Mouse (Mus musculus) stomach, embryonic 15.5 days (tissue): ENCODE measurements around the gene Cdh23. TPM values are rescaled to one million over a fixed set of nuclear protein-coding genes. Genes with fewer than 3 reads are reported as not detected.

Source experiments
- ATAC-seq: fragments of 200-750 bp; cut with Nextera tagmentation; 2 replicates; pipeline ENCODE4 v1.8.0; 2017; ENCODE audit warnings: low read depth, moderate number of reproducible peaks, moderate TSS enrichment; ENCODE audit not compliant: insufficient read depth, low FRiP score
- H3K27ac ChIP-seq: fragments of 300-500 bp; sonication (generic); 2 replicates; pipeline ENCODE4 v1.5.1; 2015; ENCODE audit warnings: mild to moderate bottlenecking, inconsistent platforms
- H3K27me3 ChIP-seq: fragments of 300-500 bp; sonication (generic); replicated peaks from 2 replicates; pipeline ENCODE4 v1.6.1; 2015; ENCODE audit warnings: inconsistent platforms
- H3K36me3 ChIP-seq: fragments of 300-500 bp; sonication (generic); 2 replicates; pipeline ENCODE4 v1.6.1; 2015; ENCODE audit warnings: inconsistent platforms
- H3K4me1 ChIP-seq: fragments of 300-500 bp; sonication (generic); 2 replicates; pipeline ENCODE4 v1.6.1; 2015; ENCODE audit warnings: inconsistent platforms
- H3K4me2 ChIP-seq: fragments of 300-500 bp; sonication (generic); 2 replicates; pipeline ENCODE4 v1.6.1; 2015; ENCODE audit warnings: mild to moderate bottlenecking, inconsistent platforms
- H3K4me3 ChIP-seq: fragments of 300-500 bp; sonication (generic); replicated peaks from 2 replicates; pipeline ENCODE4 v1.5.1; 2015; ENCODE audit warnings: inconsistent platforms
- H3K9ac ChIP-seq: fragments of 300-500 bp; sonication (generic); 2 replicates; pipeline ENCODE4 v1.6.1; 2015; ENCODE audit warnings: inconsistent platforms
- H3K9me3 ChIP-seq: fragments of 300-500 bp; sonication (generic); 2 replicates; pipeline ENCODE4 v1.6.1; 2016; ENCODE audit warnings: inconsistent platforms
- WGBS: fragments of 180-500 bp; shearing (Covaris S2); methylation state at CpG from one replicate; pipeline ENCODE4 v1.1.7; 2015; 5-methylcytosine and 5-hydroxymethylcytosine counted together
- polyA plus RNA-seq: library from polyadenylated mRNA; unstranded; fragments of >200 nt; fragmentation: Nextera tagmentation; extraction: Ambion mirVana; gene quantifications from 2 replicates; pipeline ENCODE4 v1.2.1, GENCODE M21; 2015

Cdh23 gene
- polyA plus RNA-seq, 1 experiment from 2014 or later: 0.44 TPM

DNA sequence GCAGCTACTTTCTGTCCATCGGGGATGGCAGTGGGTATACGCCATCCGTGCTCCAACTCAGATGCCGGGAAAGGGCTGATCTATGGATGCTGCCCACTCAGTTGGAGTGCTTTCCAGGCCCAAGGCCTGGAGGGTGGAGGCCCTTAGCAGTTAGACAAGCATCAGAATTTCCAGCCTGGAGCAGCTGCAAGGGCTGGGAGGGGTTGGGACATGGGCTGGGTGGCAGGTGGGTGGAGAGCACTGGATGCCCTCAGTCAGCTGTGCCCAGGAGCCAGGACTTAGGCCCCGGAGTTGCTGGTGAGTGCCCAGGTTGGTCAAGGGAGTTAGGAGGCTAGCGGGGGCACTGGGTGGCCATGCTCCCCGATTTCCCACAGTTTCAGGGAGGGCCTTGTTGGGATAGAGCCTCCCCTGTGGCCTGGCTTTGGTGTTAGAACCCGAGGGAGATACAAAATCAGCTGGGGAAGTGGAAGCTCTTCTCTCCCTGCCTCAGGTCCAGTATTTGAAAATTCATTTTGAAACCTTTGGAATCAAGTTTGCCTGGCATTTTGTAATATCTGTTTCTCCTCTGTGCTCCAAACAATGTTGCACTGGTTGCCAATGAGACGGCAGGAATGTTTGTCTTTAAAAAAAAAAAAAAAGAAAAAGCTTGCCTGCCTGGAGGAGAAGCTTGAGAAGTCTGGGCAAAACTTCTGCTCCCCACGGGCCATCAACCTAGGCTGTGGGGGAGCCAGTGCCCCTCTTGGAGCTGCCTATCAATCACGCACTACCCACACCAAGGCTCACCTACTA is 295.6 kb downstream of the Cdh23 start:
- Histone ChIP-seq H3K9me3 (no peaks in the 10 kb centered on the region), H3K4me1 (no peaks in the 10 kb centered on the region), H3K27ac (no peak overlapping the region), H3K4me2 (no peak overlapping the region), H3K36me3 (no peaks in the 10 kb centered on the region), H3K9ac (no peak overlapping the region), H3K4me3 (no peak overlapping the region), H3K27me3 (no peaks in the 10 kb centered on the region)
- 72% methylated on average over 11 of the region's 11 CpGs for WGBS
- no peak for ATAC-seq

DNA sequence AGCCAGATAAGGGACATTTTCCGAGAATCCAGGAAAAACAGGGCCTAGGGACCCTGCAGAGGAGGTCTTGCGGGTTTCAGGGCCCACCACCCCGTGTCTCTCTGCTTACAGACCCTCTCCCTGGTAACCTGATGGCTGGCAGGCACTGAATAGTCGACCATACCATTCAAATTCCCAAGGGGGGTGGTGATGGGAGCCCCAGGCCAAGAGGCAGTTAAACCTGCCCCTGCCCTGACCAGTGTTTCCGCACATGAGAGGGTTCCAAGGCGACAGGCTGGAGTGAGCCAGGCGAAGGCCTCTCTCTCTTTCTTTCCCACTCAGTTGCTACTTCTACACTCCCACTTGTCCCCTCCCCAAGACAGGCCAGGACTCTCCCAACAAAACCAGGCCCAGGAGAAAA is 296.8 kb downstream of the Cdh23 start, which contains the start of gene Gm17455:
Gene Gm17455 (plus strand): TSS at position 278 of the 400 bp plus-strand sequence.
- Histone ChIP-seq H3K4me3 (no peak within 1 kb of the TSS), H3K4me2 (no peak within 1 kb of the TSS), H3K9me3 (no peaks in the 10 kb centered on the region), H3K27me3 (no peaks in the 10 kb centered on the region), H3K36me3 (no peaks in the 10 kb centered on the region), H3K4me1 (no peaks in the 10 kb centered on the region), H3K27ac (no peak within 1 kb of the TSS), H3K9ac (no peak within 1 kb of the TSS)
- ATAC-seq: no peak
- WGBS: 62% methylated on average over 7 of the region's 7 CpGs

- Histone ChIP-seq H3K27me3 (no peaks in the 10 kb centered on the region), H3K36me3 (no peaks in the 10 kb centered on the region), H3K9ac (no peak overlapping the region), H3K27ac (no peak overlapping the region), H3K4me2 (no peak overlapping the region), H3K9me3 (no peaks in the 10 kb centered on the region), H3K4me3 (no peak overlapping the region), H3K4me1 (no peaks in the 10 kb centered on the region)
- ATAC-seq: no peak
- 83% methylated on average over 10 of the region's 10 CpGs for WGBS
Observed at GRCm38 (mm10) chr10:60398051-60398814, 298.1 kb downstream of the Cdh23 start.

DNA sequence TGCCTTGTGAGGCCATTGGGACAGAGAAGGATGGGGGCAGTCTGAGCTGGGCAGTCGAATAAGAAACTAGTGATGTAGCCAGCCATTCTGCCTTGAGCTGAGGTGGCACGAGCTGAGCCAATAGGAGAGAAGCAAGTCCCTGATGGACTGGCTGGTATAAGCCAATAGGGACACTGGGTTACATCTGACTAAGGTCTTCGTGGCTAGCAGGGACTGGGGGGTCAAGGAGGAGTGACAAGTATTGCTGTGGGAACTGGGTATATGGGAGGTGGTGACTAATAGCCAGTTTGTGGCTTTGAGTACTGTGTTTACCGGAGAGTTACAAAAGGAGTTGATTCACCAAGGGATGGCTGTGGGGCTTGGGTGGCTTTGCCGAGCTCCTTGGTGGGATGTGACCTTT is 300.7 kb downstream of the Cdh23 start:
- no peaks in the 10 kb centered on the region for H3K36me3 ChIP-seq
- H3K4me2 ChIP-seq: no peak overlapping the region
- H3K9ac ChIP-seq: no peak overlapping the region
- H3K4me1 ChIP-seq: no peaks in the 10 kb centered on the region
- ATAC-seq: no peak
- 65% methylated on average over 5 of the region's 5 CpGs for WGBS
- H3K27me3 ChIP-seq: no peaks in the 10 kb centered on the region
- H3K4me3 ChIP-seq: no peak overlapping the region
- H3K9me3 ChIP-seq: no peaks in the 10 kb centered on the region
- no peak overlapping the region for H3K27ac ChIP-seq

- Histone ChIP-seq H3K4me3 (no peak overlapping the region), H3K4me1 (0 out of 2 replicates have a peak, but pooled peaks cover under 1% of the 10 kb centered on the region), H3K36me3 (no peaks in the 10 kb centered on the region), H3K27me3 (no peaks in the 10 kb centered on the region), H3K9me3 (no peaks in the 10 kb centered on the region), H3K27ac (no peak overlapping the region), H3K9ac (no peak overlapping the region), H3K4me2 (no peak overlapping the region)
- no peak for ATAC-seq
- 65% methylated on average over 7 of the region's 7 CpGs for WGBS
Observed at GRCm38 (mm10) chr10:60394936-60395335, 301.4 kb downstream of the Cdh23 start.

GRCm38 (mm10) chr10:60391661-60392060 is 304.6 kb downstream of the Cdh23 start:
- ATAC-seq: no peak
- Histone ChIP-seq H3K9ac (no peak overlapping the region), H3K27me3 (no peaks in the 10 kb centered on the region), H3K27ac (no peak overlapping the region), H3K4me1 (peaks cover 6% of the 10 kb centered on the region; the same call in 1 of the 2 replicates), H3K36me3 (no peaks in the 10 kb centered on the region), H3K4me2 (no peak overlapping the region), H3K4me3 (no peak overlapping the region), H3K9me3 (no peaks in the 10 kb centered on the region)
- 94% methylated on average over 9 of the region's 9 CpGs for WGBS

- Histone ChIP-seq H3K9me3 (no peaks in the 10 kb centered on the region), H3K36me3 (no peaks in the 10 kb centered on the region), H3K9ac (no peak overlapping the region), H3K4me1 (peaks cover 6% of the 10 kb centered on the region; the same call in 1 of the 2 replicates), H3K4me3 (no peak overlapping the region), H3K4me2 (no peak overlapping the region), H3K27me3 (no peaks in the 10 kb centered on the region), H3K27ac (no peak overlapping the region)
- no peak for ATAC-seq
- 67% methylated on average over 5 of the region's 5 CpGs for WGBS
Observed at GRCm38 (mm10) chr10:60390904-60391420, 305.3 kb downstream of the Cdh23 start.

DNA sequence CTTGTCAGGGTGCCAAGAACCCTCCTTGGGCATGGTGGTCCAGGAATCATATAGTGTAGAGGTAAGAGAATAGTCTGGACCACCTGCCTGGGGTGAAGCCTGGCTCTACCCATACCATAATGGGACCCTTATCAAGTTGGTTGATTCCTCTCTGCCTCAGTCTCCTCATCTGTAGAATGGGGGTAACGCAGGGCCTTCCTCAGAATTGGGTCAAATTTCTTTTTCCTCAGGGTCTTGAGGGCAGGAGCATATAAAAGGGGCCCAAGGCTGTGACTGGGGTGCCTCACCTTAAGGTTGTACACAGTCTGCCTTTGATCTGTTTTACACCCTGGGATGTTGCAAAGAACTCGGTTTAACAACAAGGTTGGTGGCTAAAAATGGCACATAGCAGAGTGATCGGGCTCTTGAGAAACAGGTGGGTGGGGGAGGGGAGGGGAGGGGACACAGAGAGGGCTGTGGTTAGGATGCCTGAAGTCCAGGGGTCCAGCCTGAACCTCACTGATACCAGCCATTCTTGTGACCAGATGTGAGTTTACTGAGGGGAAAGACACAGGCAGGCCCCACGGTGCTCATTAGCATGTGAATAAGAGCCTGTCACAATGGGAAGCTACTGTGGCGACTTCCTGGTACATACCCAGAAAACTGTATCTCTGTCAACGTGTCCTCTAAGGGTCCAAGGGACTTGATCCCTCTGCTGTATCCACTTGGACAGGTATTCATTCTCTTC is 305.9 kb downstream of the Cdh23 start:
- no peaks in the 10 kb centered on the region for H3K36me3 ChIP-seq
- no peak overlapping the region for H3K27ac ChIP-seq
- no peak overlapping the region for H3K4me3 ChIP-seq
- H3K4me1 ChIP-seq: peaks cover 6% of the 10 kb centered on the region; the same call in 1 of the 2 replicates
- no peak overlapping the region for H3K9ac ChIP-seq
- no peaks in the 10 kb centered on the region for H3K9me3 ChIP-seq
- no peak overlapping the region for H3K4me2 ChIP-seq
- WGBS: 51% methylated on average over 6 of the region's 6 CpGs
- ATAC-seq: no peak
- H3K27me3 ChIP-seq: no peaks in the 10 kb centered on the region

DNA sequence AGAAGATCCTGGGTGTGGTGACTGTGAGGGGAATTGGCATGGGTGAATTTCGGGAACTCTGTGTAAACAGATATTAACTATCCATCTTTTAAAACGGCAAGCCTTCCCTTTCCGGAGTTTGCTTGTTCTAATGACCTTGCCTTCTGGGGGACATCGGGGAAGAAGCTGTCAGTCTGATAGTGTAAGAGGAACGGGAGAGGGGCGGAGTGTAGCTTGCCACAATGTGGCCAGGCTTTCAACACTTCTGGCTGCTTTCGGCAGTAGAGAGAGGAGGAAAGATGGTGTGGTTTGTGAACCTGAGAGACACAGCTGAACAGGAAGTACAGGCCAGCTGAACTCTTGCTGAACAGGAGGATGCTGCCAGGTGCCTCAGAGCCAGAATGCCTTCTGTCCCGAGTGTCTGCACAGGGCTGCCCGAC is 306.8 kb downstream of the Cdh23 start:
- no peak overlapping the region for H3K4me3 ChIP-seq
- H3K27ac ChIP-seq: no peak overlapping the region
- ATAC-seq: no peak
- no peaks in the 10 kb centered on the region for H3K36me3 ChIP-seq
- H3K27me3 ChIP-seq: no peaks in the 10 kb centered on the region
- peaks cover 6% of the 10 kb centered on the region; the same call in 1 of the 2 replicates for H3K4me1 ChIP-seq
- H3K9ac ChIP-seq: no peak overlapping the region
- 0 out of 2 replicates have a peak overlapping the region, but pooled peaks have one; percentile 5 for H3K4me2 ChIP-seq
- H3K9me3 ChIP-seq: no peaks in the 10 kb centered on the region
- 16% methylated on average over 9 of the region's 9 CpGs for WGBS

- Histone ChIP-seq H3K4me1 (peaks cover 6% of the 10 kb centered on the region; the same call in 1 of the 2 replicates), H3K9me3 (no peaks in the 10 kb centered on the region), H3K36me3 (no peaks in the 10 kb centered on the region), H3K27me3 (no peaks in the 10 kb centered on the region), H3K4me2 (no peak overlapping the region), H3K27ac (no peak overlapping the region), H3K4me3 (no peak overlapping the region), H3K9ac (no peak overlapping the region)
- no peak for ATAC-seq
- WGBS: 86% methylated on average over 2 of the region's 2 CpGs
Observed at GRCm38 (mm10) chr10:60388332-60388731, 308.0 kb downstream of the Cdh23 start.

DNA sequence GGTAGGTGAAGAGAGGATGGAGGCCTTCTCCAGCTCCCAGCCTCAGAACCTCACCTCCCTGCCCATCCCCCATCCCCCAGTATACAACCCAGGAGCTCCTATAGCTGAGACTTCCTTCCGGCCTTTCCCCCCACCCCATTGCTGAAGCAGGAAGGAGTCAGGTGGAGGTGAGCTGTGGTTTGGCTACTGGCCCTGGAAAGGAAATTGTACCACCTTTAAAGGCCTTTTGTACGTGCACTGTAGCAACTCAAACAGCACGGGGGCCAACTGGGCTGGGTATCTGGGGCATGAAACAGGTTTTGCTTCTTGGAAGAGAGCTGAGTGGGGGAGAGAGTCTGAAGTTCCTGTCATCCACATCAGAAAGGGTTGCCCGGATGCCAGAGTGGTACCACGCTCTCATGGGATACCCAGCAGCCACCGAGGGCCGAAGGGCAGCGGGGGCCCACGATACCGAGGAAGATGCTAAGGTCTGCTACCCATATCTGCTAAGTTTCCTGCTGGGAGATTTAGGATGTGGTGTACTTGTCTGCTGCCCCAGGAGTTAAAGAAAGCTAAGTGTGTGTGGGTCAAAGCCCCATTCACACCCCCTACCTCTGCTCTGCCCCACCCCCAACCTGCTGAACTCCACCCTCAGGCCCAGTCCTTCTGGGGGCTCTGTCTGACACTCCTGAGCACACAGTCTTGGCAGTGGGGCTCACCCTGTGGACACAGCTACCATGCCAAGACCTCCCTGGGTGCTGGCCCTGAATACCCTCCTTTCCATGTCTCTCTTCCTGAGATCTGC is 315.0 kb downstream of the Cdh23 start:
- no peaks in the 10 kb centered on the region for H3K27me3 ChIP-seq
- H3K27ac ChIP-seq: no peak overlapping the region
- no peak for ATAC-seq
- H3K4me1 ChIP-seq: 0 out of 2 replicates have a peak, but pooled peaks cover 9% of the 10 kb centered on the region
- H3K36me3 ChIP-seq: no peaks in the 10 kb centered on the region
- 70% methylated on average over 10 of the region's 10 CpGs for WGBS
- no peak overlapping the region for H3K9ac ChIP-seq
- H3K9me3 ChIP-seq: no peaks in the 10 kb centered on the region
- no peak overlapping the region for H3K4me3 ChIP-seq
- H3K4me2 ChIP-seq: no peak overlapping the region
